8 mouse cellular contexts compared by ENCODE assay signal in the genomic region with DNA sequence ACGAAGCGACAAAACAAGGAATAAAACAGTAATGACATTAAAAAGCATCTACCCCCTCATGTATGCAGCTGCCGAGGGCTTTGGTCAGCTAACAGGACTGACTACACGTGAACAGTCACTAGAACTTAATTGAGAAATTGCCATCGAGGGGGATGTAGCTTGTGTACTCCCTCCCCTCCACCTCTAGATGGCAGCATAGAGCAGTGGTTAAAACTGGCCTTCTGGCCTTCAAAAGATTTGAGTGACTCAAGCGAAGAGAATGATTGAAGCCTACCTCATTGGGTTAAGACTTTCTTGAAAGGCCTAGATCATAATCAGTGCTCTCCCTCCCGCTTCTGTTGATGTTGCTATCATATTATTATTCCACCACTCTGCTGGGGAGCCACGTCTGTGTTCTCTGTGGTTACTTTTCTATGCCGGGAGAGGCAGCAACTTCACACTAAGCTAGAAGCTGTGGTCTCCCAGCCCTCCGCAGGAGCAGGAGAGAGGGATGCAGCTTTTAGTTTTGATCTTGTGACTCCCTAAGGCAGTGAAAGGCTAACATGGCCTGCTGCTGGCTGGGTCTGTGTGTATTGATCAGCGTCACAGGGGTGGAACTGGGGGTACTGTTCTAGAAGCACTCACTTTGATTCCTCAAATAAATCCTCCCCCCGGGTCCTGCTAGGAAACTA.
DNase-seq lines count a peak whose midpoint lies in the region; ATAC-seq and TF ChIP-seq lines count a peak whose summit lies in the region.

No protein-coding gene starts in this region.

- H3K4me1 ChIP-seq in forebrain, embryonic 11.5 days (replicated peaks; ENCODE audit: control insufficient read depth, insufficient read depth, low read length): no peaks in the 10 kb centered on the region
- no peaks in the 10 kb centered on the region for H3K4me1 ChIP-seq in forebrain, embryonic 12.5 days
- H3K4me1 ChIP-seq in spleen, adult 2 months (ENCODE audit: control insufficient read depth, insufficient read depth, insufficient read length): no peaks in the 10 kb centered on the region

- H3K27ac ChIP-seq in forebrain, embryonic 11.5 days (ENCODE audit: low read depth, low read length): no peak overlapping the region
- H3K27ac ChIP-seq in forebrain, embryonic 12.5 days: no peak overlapping the region
- no peak overlapping the region for H3K27ac ChIP-seq in spleen, adult 2 months (ENCODE audit: insufficient read depth, low read length)

- no peaks in the 10 kb centered on the region for H3K36me3 ChIP-seq in forebrain, embryonic 11.5 days (ENCODE audit: control insufficient read depth, insufficient read depth, low read length)
- no peaks in the 10 kb centered on the region for H3K36me3 ChIP-seq in forebrain, embryonic 12.5 days (replicated peaks)
- H3K36me3 ChIP-seq in spleen, adult 2 months (ENCODE audit: control insufficient read depth, insufficient read depth, low read length): no peaks in the 10 kb centered on the region

- DNase-seq in forebrain, embryonic 11.5 days (ENCODE audit: low spot score): peak; percentile 62
- peak; percentile 7 to 8 for DNase-seq in spleen, adult 2 months (ENCODE audit: low read depth in 1 of 2, low spot score in 2 of 2)
- DNase-seq in spleen, adult 12 weeks (ENCODE audit: low spot score): no peak
- DNase-seq in cerebellum, postnatal 10 days: peak; percentile 70 to 84
- DNase-seq in hindlimb bud, embryonic 11.5 days (ENCODE audit: extremely low spot score, low read depth, low spot score): peak; percentile 35
- peak; percentile 13 for DNase-seq in thymus, postnatal 4 days

- 52% methylated on average over 12 of the region's 12 CpGs for WGBS in forebrain, embryonic 11.5 days
- WGBS in forebrain, embryonic 12.5 days: 51% methylated on average over 12 of the region's 12 CpGs
- 53% methylated on average over 12 of the region's 12 CpGs for WGBS in spleen, adult 2 months

- peak; percentile 40; the same call in 1 of the 2 replicates for TF ChIP-seq CTCF in spleen, adult 2 months (IDR thresholded peaks at IDR 0.05; ENCODE audit: extremely low read depth, insufficient read depth, insufficient read length, insufficient replicate concordance)

- H3K27me3 ChIP-seq in forebrain, embryonic 11.5 days (ENCODE audit: control insufficient read depth, insufficient read depth, low read length): no peaks in the 10 kb centered on the region
- 0 out of 2 replicates have a peak, but pooled peaks cover 5% of the 10 kb centered on the region for H3K27me3 ChIP-seq in forebrain, embryonic 12.5 days
- H3K27me3 ChIP-seq in spleen, adult 2 months (ENCODE audit: control insufficient read depth, insufficient read depth, low read length): no peaks in the 10 kb centered on the region

- no peak for ATAC-seq in forebrain, embryonic 11.5 days (replicated peaks; ENCODE audit: low FRiP score)
- ATAC-seq in forebrain, embryonic 12.5 days (ENCODE audit: low FRiP score): no peak
- ATAC-seq in megakaryocyte-erythroid progenitor cell, adult 5-6 weeks (replicated peaks; ENCODE audit: low FRiP score, low TSS enrichment, poor library complexity, severe bottlenecking): peak; percentile 87

- H3K4me2 ChIP-seq in forebrain, embryonic 11.5 days (ENCODE audit: low read depth, low read length, severe bottlenecking): no peak overlapping the region
- H3K4me2 ChIP-seq in forebrain, embryonic 12.5 days: no peak overlapping the region

- no peak overlapping the region for H3K9ac ChIP-seq in forebrain, embryonic 11.5 days (ENCODE audit: low read length)
- no peak overlapping the region for H3K9ac ChIP-seq in forebrain, embryonic 12.5 days

- no peak overlapping the region for H3K4me3 ChIP-seq in forebrain, embryonic 11.5 days (ENCODE audit: low read depth, low read length)
- H3K4me3 ChIP-seq in forebrain, embryonic 12.5 days (replicated peaks): no peak overlapping the region
- H3K4me3 ChIP-seq in spleen, adult 2 months (ENCODE audit: extremely low read depth, insufficient read depth, insufficient read length): no peak overlapping the region

- no peak for TF ChIP-seq POLR2A in spleen, adult 2 months (IDR thresholded peaks at IDR 0.05; ENCODE audit: low read depth, low read length)

- no peaks in the 10 kb centered on the region for H3K9me3 ChIP-seq in forebrain, embryonic 11.5 days (ENCODE audit: control insufficient read depth, low read length)
- H3K9me3 ChIP-seq in forebrain, embryonic 12.5 days: no peaks in the 10 kb centered on the region
